Mouse (Mus musculus) spleen, postnatal 0 days (tissue): Measurements from ENCODE around the gene Olfr543. TPM values are rescaled to one million over a fixed set of nuclear protein-coding genes. Genes with fewer than 3 reads are reported as not detected.

Experiments used
- polyA plus RNA-seq: library from polyadenylated mRNA; unstranded; fragments of >200 nt; fragmentation: Nextera tagmentation; extraction: Ambion mirVana; gene quantifications from 2 replicates; pipeline ENCODE4 v1.2.1, GENCODE M21; 2015

Gene Olfr543
- polyA plus RNA-seq = 0.51 and 0.91 TPM in 2 replicates

GRCm38 (mm10) chr7:102481579-102481978 is at the start of gene Olfr543:
TSS of gene Olfr543 (minus strand) at chr7:102481679.

GRCm38 (mm10) chr7:102499473-102499872 is 18.0 kb upstream of the Olfr543 start, which contains the start of gene Olfr545:
TSS of gene Olfr545 (minus strand) at chr7:102499573.

DNA sequence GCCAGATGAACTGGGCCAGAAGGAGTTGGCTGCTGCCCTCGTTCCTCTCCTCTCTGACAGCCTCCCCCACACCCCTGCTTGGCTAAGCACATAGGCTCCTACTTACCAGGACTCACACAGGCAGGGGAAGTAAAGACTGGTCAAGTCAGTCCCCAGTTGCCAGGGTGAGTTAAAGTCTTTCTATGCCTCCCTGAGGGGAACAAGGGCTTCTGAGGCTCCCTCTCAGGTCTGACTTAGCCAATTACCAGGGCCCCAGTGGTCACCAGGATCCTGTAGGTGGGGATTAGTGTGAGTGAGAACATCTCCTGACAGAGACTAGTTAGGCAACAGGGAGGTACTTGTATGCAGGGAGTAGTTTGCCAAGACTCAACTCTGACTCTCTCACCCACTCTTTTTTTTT is 6.7 kb upstream of the Olfr543 start, which contains the start of gene Olfr544:
Olfr544 (minus strand) TSS at position 153 of the 400 bp plus-strand sequence.

DNA sequence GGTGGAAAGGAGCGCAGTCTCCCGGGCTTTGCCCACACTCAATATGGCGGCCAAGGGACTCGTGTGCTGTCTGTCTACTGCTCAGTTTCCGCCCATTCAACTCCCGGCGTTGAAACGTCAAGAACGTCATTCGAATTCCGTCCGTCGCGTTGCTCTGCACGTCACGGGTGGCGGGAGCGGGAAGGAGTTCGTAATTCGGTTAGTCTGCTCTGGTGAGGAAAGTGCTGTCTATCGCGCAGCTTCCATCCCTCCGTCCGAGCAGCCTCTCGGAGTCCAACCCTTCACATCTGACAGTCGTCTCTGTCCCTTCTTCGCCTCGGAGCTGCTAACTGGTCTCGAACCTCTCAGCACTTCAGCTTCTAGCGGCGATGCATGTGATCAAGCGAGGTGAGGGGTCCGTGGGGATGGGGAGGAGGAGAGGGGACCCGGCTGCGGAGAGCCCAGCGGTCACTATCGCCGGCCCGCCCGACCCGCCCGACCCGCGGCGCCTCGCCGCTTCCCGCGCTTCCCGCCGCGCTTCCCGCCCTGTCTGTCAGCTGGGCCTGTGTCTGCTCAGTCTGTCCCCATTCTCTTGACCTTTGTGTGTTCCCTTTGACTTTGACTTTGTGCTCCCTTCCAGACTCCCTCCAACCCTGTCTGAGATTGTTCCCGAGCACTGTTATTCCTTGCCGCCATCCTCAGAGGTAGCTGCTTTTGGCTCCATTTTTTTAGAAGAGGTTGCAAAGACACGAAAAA is 39.7 kb downstream of the Olfr543 start, which contains the start of gene Rrm1:
Rrm1 (plus strand) TSS at position 39 of the 735 bp plus-strand sequence.

Other genes starting within 250 kb of the Olfr543 start
- 103 and 124 TPM in 2 replicates for gene Rhog, start 225.6 kb downstream of the Olfr543 start, polyA plus RNA-seq
- 22.4 and 24.9 TPM in 2 replicates for gene Stim1, start 213.9 kb downstream of the Olfr543 start, polyA plus RNA-seq
- gene Rrm1, start 40.0 kb downstream of the Olfr543 start, polyA plus RNA-seq = 179 and 203 TPM in 2 replicates
- 0.19 and 0.34 TPM in 2 replicates for gene Olfr544, start 6.6 kb upstream of the Olfr543 start, polyA plus RNA-seq
- 0.08 TPM in 1 of 2 replicates, not detected in the other for gene Olfr545, start 17.9 kb upstream of the Olfr543 start, polyA plus RNA-seq
- gene Olfr547, start 53.1 kb upstream of the Olfr543 start, polyA plus RNA-seq = not detected in 2 replicates
- gene Olfr548-ps1, start 59.2 kb upstream of the Olfr543 start, polyA plus RNA-seq = not detected in 2 replicates
- gene Olfr549, start 68.2 kb upstream of the Olfr543 start, polyA plus RNA-seq = not detected in 2 replicates
- gene Trim21, start 83.8 kb upstream of the Olfr543 start, polyA plus RNA-seq = 1.1 and 1.3 TPM in 2 replicates
- not detected in 2 replicates for gene Olfr550, start 89.8 kb upstream of the Olfr543 start, polyA plus RNA-seq
- not detected in 2 replicates for gene Olfr551, start 110.2 kb upstream of the Olfr543 start, polyA plus RNA-seq
- gene Olfr552, start 116.1 kb upstream of the Olfr543 start, polyA plus RNA-seq = not detected in 2 replicates
- not detected in 2 replicates for gene Olfr553, start 136.5 kb upstream of the Olfr543 start, polyA plus RNA-seq
- not detected in 2 replicates for gene Olfr554, start 156.8 kb upstream of the Olfr543 start, polyA plus RNA-seq
- not detected in 2 replicates for gene Olfr555, start 177.1 kb upstream of the Olfr543 start, polyA plus RNA-seq
- gene Olfr556, start 183.2 kb upstream of the Olfr543 start, polyA plus RNA-seq = not detected in 2 replicates
- 3.6 and 4.1 TPM in 2 replicates for gene Trim68, start 205.6 kb upstream of the Olfr543 start, polyA plus RNA-seq
- not detected in 2 replicates for gene Olfr557, start 214.2 kb upstream of the Olfr543 start, polyA plus RNA-seq
- gene Olfr558, start 220.5 kb upstream of the Olfr543 start, polyA plus RNA-seq = 0.06 TPM in 1 of 2 replicates, not detected in the other
- gene Olfr33, start 237.4 kb upstream of the Olfr543 start, polyA plus RNA-seq = not detected in 2 replicates
- not detected in 2 replicates for gene Olfr559, start 245.8 kb upstream of the Olfr543 start, polyA plus RNA-seq